Mouse (Mus musculus) heart, embryonic 13.5 days (tissue): ENCODE measurements around the gene Med25. TPM values are rescaled to one million over a fixed set of nuclear protein-coding genes. Genes with fewer than 3 reads are reported as not detected.
A peak's percentile ranks its signal among the peaks of the same experiment; 100 is the strongest.

Experiments used
- ATAC-seq: fragments of 200-750 bp; cut with Nextera tagmentation; 2 replicates; pipeline ENCODE4 v1.8.0; 2017; ENCODE audit warnings: moderate TSS enrichment; ENCODE audit not compliant: insufficient number of reproducible peaks, low FRiP score, low TSS enrichment; ENCODE audit errors: extremely low read depth
- H3K27ac ChIP-seq: fragments of 300-500 bp; sonication (generic); replicated peaks from 2 replicates; pipeline ENCODE4 v1.5.1; 2015; ENCODE audit warnings: moderate library complexity, mild to moderate bottlenecking, inconsistent platforms
- H3K27me3 ChIP-seq: fragments of 300-500 bp; sonication (generic); replicated peaks from 2 replicates; pipeline ENCODE4 v1.6.1; 2015; ENCODE audit warnings: mild to moderate bottlenecking, inconsistent platforms
- H3K36me3 ChIP-seq: fragments of 300-500 bp; sonication (generic); 2 replicates; pipeline ENCODE4 v1.6.1; 2015; ENCODE audit warnings: mild to moderate bottlenecking, inconsistent platforms
- H3K4me1 ChIP-seq: fragments of 300-500 bp; sonication (generic); 2 replicates; pipeline ENCODE4 v1.6.1; 2015; ENCODE audit warnings: inconsistent platforms
- H3K4me2 ChIP-seq: fragments of 300-500 bp; sonication (generic); 2 replicates; pipeline ENCODE4 v1.6.1; 2015; ENCODE audit warnings: inconsistent platforms, mild to moderate bottlenecking, moderate library complexity
- H3K4me3 ChIP-seq: fragments of 300-500 bp; sonication (generic); 2 replicates; pipeline ENCODE4 v1.5.1; 2015; ENCODE audit warnings: moderate library complexity, mild to moderate bottlenecking, inconsistent platforms
- H3K9ac ChIP-seq: fragments of 300-500 bp; sonication (generic); 2 replicates; pipeline ENCODE4 v1.6.1; 2015; ENCODE audit warnings: inconsistent platforms, mild to moderate bottlenecking, moderate library complexity
- H3K9me3 ChIP-seq: fragments of 300-500 bp; sonication (generic); 2 replicates; pipeline ENCODE4 v1.6.1; 2016; ENCODE audit warnings: inconsistent platforms
- WGBS: fragments of 180-500 bp; shearing (Covaris S2); methylation state at CpG from one replicate; pipeline ENCODE4 v1.1.7; 2015; ENCODE audit warnings: mixed read lengths; 5-methylcytosine and 5-hydroxymethylcytosine counted together
- polyA plus RNA-seq: library from polyadenylated mRNA; unstranded; fragments of >200 nt; fragmentation: Nextera tagmentation; extraction: Ambion mirVana; gene quantifications from 2 replicates; pipeline ENCODE4 v1.2.1, GENCODE M21; 2015

Gene Med25
- polyA plus RNA-seq, 1 experiment from 2014 or later = 73.1 TPM

DNA sequence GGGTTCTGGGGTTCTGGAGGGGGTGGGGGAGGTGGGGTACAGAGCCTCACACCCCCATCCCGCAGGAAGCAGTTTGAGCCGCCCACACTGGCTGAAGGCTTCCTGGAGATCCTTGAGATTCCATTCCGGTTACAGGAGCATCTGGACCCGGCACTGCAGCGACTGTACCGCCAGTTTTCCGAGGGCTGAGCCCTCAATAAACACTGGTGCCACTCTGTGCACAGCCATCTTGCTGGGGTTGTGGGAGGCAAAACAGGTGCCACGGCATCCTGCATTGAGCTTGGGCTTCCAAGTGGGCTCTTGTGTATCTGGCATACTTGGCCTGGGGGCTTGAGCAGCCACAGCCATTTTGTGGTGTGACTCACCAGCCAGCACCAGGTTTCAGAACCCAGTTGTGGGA is 30.1 kb downstream of the Med25 start:
- H3K9ac ChIP-seq = no peak overlapping the region
- no peaks in the 10 kb centered on the region for H3K27me3 ChIP-seq
- no peak for ATAC-seq
- peaks cover 62% of the 10 kb centered on the region for H3K4me1 ChIP-seq
- H3K27ac ChIP-seq = no peak overlapping the region
- no peak overlapping the region for H3K4me3 ChIP-seq
- H3K9me3 ChIP-seq = no peaks in the 10 kb centered on the region
- H3K4me2 ChIP-seq = no peak overlapping the region
- WGBS = 80% methylated on average over 8 of the region's 8 CpGs
- H3K36me3 ChIP-seq = peaks cover 59% of the 10 kb centered on the region

DNA sequence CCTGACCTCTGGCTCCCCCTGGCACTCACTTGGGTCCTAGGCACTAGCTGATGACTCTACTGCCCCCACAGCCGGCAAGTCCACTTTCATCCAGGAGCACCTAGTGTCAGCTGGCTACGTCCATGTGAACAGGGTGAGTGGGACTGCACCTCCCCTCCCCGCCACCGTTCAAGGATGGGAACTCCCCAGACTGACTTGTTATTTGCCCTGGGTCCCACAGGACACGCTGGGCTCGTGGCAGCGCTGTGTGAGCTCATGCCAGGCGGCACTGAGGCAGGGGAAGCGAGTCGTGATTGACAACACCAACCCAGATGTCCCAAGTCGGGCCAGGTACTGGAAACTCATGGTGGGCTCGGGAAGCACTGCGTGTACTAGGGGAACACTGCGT is 31.1 kb downstream of the Med25 start:
- Histone ChIP-seq H3K9me3 (no peaks in the 10 kb centered on the region), H3K4me1 (peaks cover 56% of the 10 kb centered on the region), H3K36me3 (peaks cover 59% of the 10 kb centered on the region), H3K27me3 (no peaks in the 10 kb centered on the region), H3K4me2 (no peak overlapping the region), H3K9ac (no peak overlapping the region), H3K4me3 (no peak overlapping the region), H3K27ac (0 out of 2 replicates have a peak overlapping the region, but pooled peaks have one; percentile 20)
- WGBS = 82% methylated on average over 14 of the region's 14 CpGs
- no peak for ATAC-seq

DNA sequence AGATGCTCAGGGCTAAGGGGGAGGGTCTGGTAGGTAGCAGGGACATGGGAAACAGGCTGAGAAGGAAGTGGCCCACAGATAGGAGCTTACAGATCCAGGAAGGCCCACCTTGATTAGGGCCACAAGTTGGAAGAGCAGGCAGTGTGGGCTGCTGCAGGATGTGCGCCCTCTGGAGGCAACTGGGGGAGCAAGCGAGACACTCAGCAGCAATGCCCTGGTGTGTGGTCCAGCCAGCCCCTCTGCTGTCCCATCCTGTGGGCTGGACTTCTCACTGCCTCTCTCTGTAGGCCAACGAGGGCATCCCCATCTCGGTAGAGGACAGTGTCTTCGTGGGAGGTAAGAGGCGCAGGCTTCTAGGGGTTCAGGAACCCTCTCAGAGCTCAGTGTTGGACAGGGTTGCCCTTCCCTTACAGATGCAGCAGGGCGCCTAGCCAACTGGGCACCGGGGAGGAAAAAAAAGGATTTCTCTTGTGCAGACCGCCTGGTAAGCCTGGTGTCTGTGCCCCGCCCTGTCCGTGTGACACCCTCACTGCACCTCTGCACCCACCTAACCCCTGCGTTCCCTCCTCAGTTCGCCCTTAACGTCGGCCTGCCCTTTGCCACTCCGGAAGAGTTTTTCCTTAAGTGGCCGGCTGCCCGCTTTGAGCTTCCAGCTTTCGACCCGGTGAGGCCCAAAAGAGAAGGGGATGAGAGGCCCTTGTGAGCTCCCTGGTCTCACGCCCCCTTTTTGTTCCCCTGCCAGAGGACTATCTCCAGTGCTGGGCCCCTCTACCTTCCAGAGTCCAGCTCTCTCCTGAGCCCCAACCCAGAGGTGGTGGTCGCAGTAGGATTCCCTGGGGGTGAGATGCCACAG is 31.7 kb downstream of the Med25 start:
- Histone ChIP-seq H3K27ac (peak overlapping the region; percentile 20; the same call in 1 of the 2 replicates), H3K9me3 (no peaks in the 10 kb centered on the region), H3K27me3 (no peaks in the 10 kb centered on the region), H3K4me2 (no peak overlapping the region), H3K36me3 (peaks cover 59% of the 10 kb centered on the region), H3K9ac (peak overlapping the region; percentile 44; the same call in 1 of the 2 replicates), H3K4me3 (peak overlapping the region; percentile 6; the same call in 1 of the 2 replicates), H3K4me1 (peaks cover 56% of the 10 kb centered on the region)
- ATAC-seq = no peak
- 57% methylated on average over 22 of the region's 22 CpGs for WGBS

DNA sequence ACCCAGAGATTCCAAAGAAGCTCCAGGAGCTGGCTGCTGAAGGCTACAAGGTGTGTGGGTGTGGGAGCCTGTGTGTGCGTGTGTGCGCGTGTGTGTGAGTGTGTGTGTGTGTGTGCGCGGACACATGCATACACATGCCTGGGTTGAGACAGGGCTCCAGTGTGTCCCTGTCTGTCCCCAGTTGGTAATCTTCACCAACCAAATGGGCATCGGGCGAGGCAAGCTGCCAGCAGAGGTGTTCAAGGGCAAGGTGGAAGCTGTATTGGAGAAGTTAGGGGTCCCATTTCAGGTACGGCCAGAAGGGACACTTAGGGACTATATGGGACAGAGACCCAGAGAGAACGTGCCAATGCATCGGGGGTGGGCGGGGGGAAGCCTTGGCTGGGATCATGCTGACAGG is 32.6 kb downstream of the Med25 start:
- H3K4me3 ChIP-seq = no peak overlapping the region
- no peak for ATAC-seq
- H3K4me2 ChIP-seq = no peak overlapping the region
- no peak overlapping the region for H3K27ac ChIP-seq
- H3K9me3 ChIP-seq = no peaks in the 10 kb centered on the region
- H3K36me3 ChIP-seq = peaks cover 51% of the 10 kb centered on the region
- peaks cover 56% of the 10 kb centered on the region for H3K4me1 ChIP-seq
- H3K9ac ChIP-seq = peak overlapping the region; percentile 7; the same call in 1 of the 2 replicates
- WGBS = 91% methylated on average over 11 of the region's 11 CpGs
- no peaks in the 10 kb centered on the region for H3K27me3 ChIP-seq

DNA sequence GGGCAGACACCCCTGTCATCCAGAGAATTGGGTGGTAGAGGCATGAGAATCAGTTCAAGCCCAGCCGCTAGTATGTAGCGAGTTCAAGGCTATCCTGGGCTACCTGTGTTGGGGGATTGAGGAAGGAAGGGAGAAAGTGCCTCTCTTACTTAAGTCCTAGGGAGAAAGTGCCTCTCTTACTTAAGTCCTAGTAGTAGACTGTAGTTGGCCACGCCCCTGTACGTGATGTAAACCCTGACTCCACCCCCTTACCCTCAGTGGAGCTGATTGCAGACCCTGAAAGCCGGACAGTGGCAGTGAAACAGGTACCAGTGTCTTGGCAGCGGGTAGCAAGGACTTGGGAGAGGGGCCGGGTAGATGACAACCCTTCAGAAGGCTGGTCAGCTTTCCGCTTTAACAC is 34.6 kb downstream of the Med25 start:
- WGBS = 25% methylated on average over 8 of the region's 8 CpGs
- Histone ChIP-seq H3K9me3 (no peaks in the 10 kb centered on the region), H3K4me3 (peak overlapping the region; percentile 88), H3K27ac (peak overlapping the region; percentile 93), H3K36me3 (peaks cover 35% of the 10 kb centered on the region), H3K4me2 (peak overlapping the region; percentile 87), H3K4me1 (peaks cover 62% of the 10 kb centered on the region), H3K9ac (peak overlapping the region; percentile 94), H3K27me3 (no peaks in the 10 kb centered on the region)
- ATAC-seq = no peak

DNA sequence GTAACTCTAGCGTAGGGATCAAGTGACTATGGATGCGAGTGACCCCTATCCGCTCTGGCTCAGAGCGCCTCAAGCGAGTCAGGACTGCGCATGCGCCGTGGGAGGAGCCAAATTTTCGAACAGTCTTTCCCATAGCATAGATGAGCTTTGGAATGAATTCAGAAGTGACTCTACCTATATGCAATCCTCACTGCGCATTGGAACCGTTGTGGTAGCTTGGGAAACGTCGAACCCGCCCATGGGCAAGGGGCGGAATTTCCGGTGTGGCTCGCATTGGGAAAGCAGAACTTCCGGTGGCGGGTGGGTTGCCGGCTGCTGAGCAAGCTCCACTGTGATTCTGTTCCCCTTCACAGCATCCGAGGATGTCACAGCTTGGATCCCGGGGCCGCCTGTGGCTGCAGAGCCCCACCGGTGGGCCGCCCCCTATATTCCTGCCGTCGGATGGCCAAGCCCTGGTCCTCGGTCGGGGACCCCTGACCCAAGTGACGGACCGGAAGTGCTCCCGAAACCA is 35.4 kb downstream of the Med25 start, which contains the start of gene Pnkp:
Pnkp (plus strand) TSS at position 98 of the 511 bp plus-strand sequence.
- no peaks in the 10 kb centered on the region for H3K9me3 ChIP-seq
- H3K27me3 ChIP-seq = no peaks in the 10 kb centered on the region
- peak within 1 kb of the TSS; percentile 87 for H3K4me2 ChIP-seq
- H3K27ac ChIP-seq = peak within 1 kb of the TSS; percentile 93
- under 1% methylated on average over 32 of the region's 32 CpGs for WGBS
- peak within 1 kb of the TSS; percentile 94 for H3K9ac ChIP-seq
- H3K4me3 ChIP-seq = peak within 1 kb of the TSS; percentile 88
- H3K4me1 ChIP-seq = peaks cover 69% of the 10 kb centered on the region
- peaks cover 35% of the 10 kb centered on the region for H3K36me3 ChIP-seq
- ATAC-seq = peak; percentile 5; the same call in 1 of the 2 replicates

DNA sequence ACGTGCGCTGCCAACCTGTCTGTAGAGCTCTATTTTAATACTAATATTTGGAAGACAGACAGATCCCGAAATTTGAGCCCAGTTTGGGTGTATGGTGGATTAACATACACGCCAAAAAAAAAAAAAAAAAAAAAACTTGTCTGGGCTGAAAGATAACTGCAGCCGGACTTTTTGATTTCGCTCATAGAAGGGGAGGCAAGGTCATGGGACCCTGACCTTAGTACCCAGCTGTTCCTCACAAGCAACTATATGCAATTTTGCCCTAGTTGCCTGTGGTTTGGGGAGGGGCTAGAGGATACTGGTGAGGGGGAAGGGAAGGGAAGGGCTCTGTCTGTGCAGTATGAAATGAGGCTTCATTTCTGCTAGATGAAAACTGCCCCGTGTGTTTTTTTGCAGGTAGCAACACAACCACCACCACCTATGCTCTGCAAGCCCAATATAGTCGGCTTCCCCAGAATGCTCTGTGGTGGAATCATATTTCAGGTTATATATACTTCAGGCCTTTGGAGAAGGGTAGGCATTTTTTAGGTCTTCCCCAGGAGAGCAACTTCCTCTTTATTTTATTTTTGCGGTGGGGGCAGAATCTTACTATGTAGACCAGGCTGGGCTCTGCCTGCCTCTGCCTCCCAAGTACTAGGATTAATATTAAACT is 36.1 kb downstream of the Med25 start:
- Histone ChIP-seq H3K36me3 (peaks cover 35% of the 10 kb centered on the region), H3K9ac (peak overlapping the region; percentile 94), H3K4me2 (peak overlapping the region; percentile 87), H3K4me1 (peaks cover 74% of the 10 kb centered on the region), H3K27ac (peak overlapping the region; percentile 93), H3K27me3 (no peaks in the 10 kb centered on the region), H3K4me3 (peak overlapping the region; percentile 88), H3K9me3 (no peaks in the 10 kb centered on the region)
- WGBS = 58% methylated on average over 9 of the region's 9 CpGs
- ATAC-seq = no peak

DNA sequence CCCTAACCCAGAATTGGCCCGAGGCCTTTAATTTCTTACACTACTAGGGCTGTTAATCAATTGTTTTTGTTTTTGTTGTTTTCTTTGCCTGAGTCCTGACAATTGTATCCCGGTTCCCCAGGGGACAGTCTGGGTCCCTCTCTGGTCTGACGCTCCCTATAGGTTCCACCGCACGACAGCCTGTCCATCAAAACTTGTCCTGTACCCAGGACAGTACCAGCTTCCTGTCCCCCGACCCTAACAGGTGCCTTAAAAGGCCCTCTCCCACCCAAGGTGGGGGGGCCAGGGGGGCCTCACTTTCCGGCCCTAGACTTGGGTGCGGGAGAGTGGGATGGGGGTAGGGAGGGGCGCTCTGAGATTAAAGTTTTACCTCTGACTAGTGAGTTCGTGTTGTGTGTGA is 37.5 kb downstream of the Med25 start:
- Histone ChIP-seq H3K4me2 (peak overlapping the region; percentile 87), H3K27me3 (no peaks in the 10 kb centered on the region), H3K4me3 (peak overlapping the region; percentile 55), H3K9ac (peak overlapping the region; percentile 89), H3K36me3 (peaks cover 30% of the 10 kb centered on the region), H3K27ac (peak overlapping the region; percentile 98), H3K9me3 (no peaks in the 10 kb centered on the region), H3K4me1 (peaks cover 72% of the 10 kb centered on the region)
- 40% methylated on average over 10 of the region's 10 CpGs for WGBS
- ATAC-seq = no peak

DNA sequence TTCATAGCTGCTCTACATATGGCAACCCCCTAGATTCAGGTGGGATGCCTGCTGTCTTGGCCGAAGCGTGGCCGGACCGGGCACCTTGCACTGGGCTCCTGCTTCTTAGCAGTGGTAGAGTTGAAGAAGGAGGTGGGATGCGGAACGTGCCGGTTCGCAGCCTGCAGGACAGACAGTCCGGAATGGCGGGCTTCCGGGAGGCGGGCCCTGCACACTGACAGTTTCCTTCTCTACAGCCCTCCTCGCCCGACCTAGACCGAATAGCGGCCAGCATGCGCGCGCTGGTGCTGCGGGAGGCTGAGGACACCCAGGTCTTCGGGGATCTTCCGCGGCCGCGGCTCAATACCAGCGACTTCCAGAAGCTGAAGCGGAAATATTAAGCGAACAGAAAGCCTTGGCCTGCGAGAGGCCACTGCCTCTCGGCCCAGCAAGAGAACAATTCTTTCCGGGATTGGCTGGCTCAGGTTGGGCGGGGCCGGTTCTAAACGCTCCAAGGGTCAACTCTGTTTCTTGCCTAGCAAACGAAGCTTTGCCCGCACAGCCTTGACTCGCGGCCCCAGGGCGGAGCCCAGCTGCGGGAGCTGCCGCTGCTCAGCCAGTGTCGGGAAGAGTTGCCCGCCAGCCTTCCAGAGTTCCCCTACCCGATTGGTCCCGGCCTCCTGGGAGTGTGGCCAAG is 38.0 kb downstream of the Med25 start:
- ATAC-seq = peak; percentile 51
- no peaks in the 10 kb centered on the region for H3K27me3 ChIP-seq
- H3K9ac ChIP-seq = peak overlapping the region; percentile 89
- peak overlapping the region; percentile 87 for H3K4me2 ChIP-seq
- H3K27ac ChIP-seq = peak overlapping the region; percentile 98
- peaks cover 72% of the 10 kb centered on the region for H3K4me1 ChIP-seq
- peak overlapping the region; percentile 55 for H3K4me3 ChIP-seq
- WGBS = 4% methylated on average over 45 of the region's 45 CpGs
- H3K9me3 ChIP-seq = no peaks in the 10 kb centered on the region
- peaks cover 25% of the 10 kb centered on the region for H3K36me3 ChIP-seq

DNA sequence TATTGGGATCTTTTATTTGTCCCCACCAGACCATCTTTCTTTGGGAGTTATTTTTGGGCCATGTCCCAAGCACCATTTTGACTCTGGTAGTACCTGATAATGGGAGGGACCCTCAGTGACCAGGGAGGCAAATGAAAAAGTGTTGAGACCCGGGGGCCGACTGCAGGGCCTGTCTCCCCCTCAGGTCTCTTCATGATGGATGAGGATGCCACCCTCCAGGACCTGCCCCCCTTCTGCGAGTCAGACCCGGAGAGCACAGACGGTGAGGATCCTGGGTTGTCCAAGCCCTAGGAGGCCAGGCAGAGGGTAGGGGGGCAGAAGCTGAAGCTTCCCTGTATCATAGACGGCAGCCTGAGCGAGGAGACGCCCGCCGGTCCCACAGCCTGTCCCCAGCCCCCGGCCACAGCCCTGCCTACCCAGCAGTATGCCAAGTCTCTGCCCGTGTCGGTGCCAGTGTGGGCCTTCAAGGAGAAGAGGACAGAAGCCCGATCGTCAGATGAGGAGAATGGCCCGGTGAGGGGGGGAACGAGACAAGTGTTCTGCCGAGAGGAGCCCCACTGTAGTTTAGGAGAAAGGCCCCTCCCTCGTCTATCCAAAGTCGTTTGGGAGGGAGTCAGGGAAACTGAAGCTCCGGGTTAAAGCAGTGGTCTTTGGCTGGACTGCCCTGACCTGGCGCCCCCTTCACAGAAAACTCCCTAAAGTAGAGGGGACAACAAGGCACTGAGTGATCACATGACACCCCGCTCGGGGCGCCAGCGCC is 38.7 kb downstream of the Med25 start:
- no peaks in the 10 kb centered on the region for H3K9me3 ChIP-seq
- H3K4me2 ChIP-seq = peak overlapping the region; percentile 87
- peak overlapping the region; percentile 89 for H3K9ac ChIP-seq
- peak overlapping the region; percentile 98 for H3K27ac ChIP-seq
- peaks cover 21% of the 10 kb centered on the region for H3K36me3 ChIP-seq
- 23% methylated on average over 26 of the region's 26 CpGs for WGBS
- H3K4me1 ChIP-seq = peaks cover 72% of the 10 kb centered on the region
- H3K4me3 ChIP-seq = peak overlapping the region; percentile 55
- H3K27me3 ChIP-seq = no peaks in the 10 kb centered on the region
- ATAC-seq = no peak
